Mouse (Mus musculus): ENCODE results near the gene Fam241b.

The Fam241b gene

DNA sequence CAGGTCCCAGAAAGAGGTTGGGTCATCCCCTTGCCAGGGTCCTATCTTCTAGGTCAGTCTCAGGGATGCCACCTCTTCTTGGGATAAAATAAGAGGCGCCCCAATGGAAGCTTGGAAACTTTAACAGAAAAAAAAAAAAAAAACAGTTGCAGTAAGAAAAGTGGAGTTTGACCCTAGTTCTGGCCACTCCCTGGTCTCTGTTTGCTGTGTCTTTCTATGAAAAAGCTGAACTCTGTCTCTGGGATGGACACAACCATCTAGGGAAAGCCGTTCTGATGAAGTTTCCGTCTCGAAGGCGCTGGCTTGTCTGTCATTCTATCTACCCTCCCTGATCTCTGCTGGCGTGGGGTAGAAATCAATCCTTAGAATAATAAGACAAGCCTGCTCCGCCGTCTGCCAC, 73.1 kb downstream of the Fam241b start:
- no peak for DNase-seq (ENCODE audit: low read depth, low spot score)

GRCm38 (mm10) chr10:62069946-62070345, 73.8 kb downstream of the Fam241b start:
- DNase-seq (ENCODE audit: low read depth, low spot score), result no peak

GRCm38 (mm10) chr10:62069398-62069797, 74.3 kb downstream of the Fam241b start:
- DNase-seq (ENCODE audit: low read depth, low spot score), result no peak

GRCm38 (mm10) chr10:62068532-62068931, 75.2 kb downstream of the Fam241b start:
- no peak for DNase-seq (ENCODE audit: low read depth, low spot score)

GRCm38 (mm10) chr10:62066213-62066612, 77.5 kb downstream of the Fam241b start:
- DNase-seq (ENCODE audit: low read depth, low spot score), result no peak

DNA sequence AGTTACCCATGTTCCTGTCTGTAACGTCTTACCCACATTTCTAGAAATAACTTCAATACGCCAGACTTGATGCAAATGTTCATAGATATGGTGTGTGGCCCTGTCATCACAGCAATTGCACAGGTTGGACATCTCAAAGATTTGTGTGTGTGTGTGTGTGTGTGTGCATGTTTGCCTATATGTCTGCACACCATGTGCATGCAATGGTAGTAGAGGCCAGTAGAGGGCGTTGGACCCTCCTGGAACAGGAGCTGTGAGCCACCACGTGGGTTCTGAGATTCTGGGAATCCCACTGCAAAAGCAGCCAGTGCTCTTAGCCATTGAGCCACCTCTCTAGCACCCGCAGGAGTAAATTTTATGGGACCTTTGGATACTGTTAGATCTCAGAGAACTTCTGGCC, 80.9 kb downstream of the Fam241b start:
- DNase-seq (ENCODE audit: low read depth, low spot score), result no peak

- no peak for DNase-seq (ENCODE audit: low read depth, low spot score)
Measured at GRCm38 (mm10) chr10:62060969-62061678, 82.6 kb downstream of the Fam241b start.

DNA sequence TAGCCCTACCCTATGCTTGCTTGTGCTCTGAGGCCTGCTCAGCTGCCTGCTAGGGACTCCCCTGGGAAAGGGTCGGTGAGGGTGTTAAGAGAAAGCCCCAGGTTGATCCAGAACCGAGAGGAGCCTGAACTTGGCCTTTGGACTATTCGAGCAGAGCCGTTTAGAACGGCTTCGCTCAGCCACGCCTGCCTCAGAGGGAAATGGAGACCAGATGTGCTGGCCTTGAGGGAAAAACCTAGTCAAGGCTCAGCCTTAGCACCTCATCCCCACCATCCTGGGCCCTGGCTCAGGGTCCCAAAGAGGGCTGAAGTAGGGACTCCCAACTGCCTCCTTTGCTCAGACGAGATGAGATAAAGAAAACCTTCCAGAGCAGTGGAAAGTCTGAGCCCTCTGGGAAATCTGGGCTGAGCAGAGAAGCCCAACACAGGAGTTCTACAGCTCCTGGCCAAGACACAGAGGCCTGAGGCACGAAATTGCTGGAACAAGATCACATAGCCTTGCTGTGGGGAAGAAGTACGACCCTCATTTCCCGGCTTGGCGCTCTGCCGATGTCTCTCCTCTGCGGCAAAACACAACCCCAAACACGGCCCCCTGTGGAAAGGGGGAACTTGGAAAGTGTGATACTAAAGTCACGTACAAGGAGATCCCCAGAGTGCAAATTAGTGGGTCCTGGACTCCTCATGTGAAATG, 83.4 kb downstream of the Fam241b start:
- no peak for DNase-seq (ENCODE audit: low read depth, low spot score)

- no peak for DNase-seq (ENCODE audit: low read depth, low spot score)
Measured at GRCm38 (mm10) chr10:62058508-62059375, 85.0 kb downstream of the Fam241b start.
